Mouse (Mus musculus) layer of hippocampus, postnatal 36 days (tissue): ENCODE measurements at regions not wholly inside any gene's neighbourhood (a gene's known extent, or its start where the extent isn't known, plus 50 kb on each side); places are given as distances from the start of the nearest gene placed in this dataset.
A peak's percentile ranks its signal among the peaks of the same experiment; 100 is the strongest.

ENCODE experiments used
- DNase-seq, 2 experiments: peaks; one replicate each; pipeline ENCODE4 v3.0.0; 2022

DNA sequence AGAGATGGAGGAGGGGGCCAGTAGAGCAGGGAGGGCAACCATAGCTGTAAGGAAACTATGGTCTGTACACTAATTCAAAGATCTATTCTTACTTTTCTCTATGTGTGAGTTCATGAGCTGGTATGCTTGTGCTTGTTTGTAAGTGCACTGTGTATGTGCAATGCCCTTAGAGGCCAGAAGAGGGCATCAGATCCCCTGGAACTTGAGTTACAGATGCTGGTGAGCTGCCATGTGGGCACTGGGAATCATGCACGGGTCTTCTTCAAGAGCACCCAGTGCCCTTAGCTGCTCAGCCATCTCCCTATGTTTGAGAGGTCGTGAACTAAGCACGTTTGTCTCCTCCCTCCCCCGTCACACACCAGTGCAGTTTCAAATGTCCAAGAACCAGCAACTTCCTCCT lies 68.9 kb downstream of the Tbx3 start:
- DNase-seq: no peak

DNA sequence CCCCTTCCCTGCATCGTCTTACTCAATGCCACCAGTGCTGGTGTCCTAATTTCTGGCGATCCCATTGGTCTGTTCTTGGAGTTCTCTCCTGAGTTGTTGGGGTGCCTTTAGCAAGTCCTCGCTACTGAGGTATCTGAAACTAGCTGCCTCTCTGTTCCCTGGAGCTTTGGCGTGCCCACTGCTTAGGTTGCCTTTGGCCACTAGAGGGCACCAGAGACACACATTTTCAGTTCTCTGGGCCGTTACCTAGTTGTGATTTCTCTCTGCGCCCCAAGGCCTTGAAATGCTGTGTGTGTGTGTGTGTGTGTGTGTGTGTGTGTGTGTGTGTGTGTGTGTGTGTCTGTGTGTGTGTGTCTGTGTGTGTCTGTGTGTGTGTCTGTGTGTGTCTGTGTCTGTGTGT lies 70.6 kb downstream of the Tbx3 start:
- peak; percentile 24 to 41 for DNase-seq

- no peak for DNase-seq
These were observed 73.3 kb downstream of the Tbx3 start for GRCm38 (mm10) chr5:119743733-119744132.

GRCm38 (mm10) chr5:119747038-119747437 lies 76.6 kb downstream of the Tbx3 start:
- DNase-seq: no peak

- DNase-seq: no peak
These were observed 78.2 kb downstream of the Tbx3 start for GRCm38 (mm10) chr5:119748667-119749066.

- DNase-seq: no peak
These were observed 78.7 kb downstream of the Tbx3 start for GRCm38 (mm10) chr5:119749153-119749552.

GRCm38 (mm10) chr5:119755782-119756181 lies 76.7 kb upstream of the Tbx5 start:
- no peak for DNase-seq

DNA sequence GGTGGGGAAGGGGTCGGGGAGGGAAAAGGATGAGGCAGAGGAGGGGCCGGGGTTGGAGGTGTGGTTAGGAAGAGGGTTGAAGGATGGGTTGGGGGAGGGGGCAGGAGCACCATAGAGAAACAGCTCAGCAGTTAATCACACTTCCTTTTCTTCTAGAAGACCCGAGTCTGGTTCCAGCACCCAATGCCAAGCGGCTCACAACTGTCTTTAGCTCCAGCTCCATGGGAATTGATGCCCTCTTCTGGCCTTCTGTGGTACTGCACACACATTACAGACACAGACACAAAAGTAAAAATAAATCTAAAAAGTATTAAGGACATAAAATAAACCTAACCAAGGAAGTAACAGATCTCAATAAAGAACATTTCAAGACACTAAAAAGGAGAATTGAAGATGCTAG lies 73.6 kb upstream of the Tbx5 start:
- DNase-seq: no peak

DNA sequence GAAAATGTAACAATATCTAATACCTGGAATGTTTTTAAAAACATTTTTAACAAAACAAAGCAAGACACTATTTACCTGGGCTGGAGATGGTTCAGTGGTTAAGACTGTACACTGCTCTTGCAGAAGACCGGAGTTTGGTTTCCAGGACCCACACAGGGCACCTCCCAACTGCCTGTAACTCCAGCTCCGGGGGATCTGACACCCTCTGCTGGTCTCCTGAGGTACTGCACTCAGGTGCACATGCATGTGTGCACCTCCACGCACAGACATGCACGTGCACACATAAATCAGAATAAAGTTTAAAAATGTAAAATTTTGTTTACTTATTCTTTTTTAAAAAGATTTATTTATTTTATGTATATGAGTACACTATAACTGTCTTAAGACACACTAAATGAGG lies 70.4 kb upstream of the Tbx5 start:
- DNase-seq: no peak

- DNase-seq: no peak
These were observed 69.1 kb upstream of the Tbx5 start for GRCm38 (mm10) chr5:119763337-119763736.

GRCm38 (mm10) chr5:119766372-119766771 lies 66.1 kb upstream of the Tbx5 start:
- DNase-seq: no peak

DNA sequence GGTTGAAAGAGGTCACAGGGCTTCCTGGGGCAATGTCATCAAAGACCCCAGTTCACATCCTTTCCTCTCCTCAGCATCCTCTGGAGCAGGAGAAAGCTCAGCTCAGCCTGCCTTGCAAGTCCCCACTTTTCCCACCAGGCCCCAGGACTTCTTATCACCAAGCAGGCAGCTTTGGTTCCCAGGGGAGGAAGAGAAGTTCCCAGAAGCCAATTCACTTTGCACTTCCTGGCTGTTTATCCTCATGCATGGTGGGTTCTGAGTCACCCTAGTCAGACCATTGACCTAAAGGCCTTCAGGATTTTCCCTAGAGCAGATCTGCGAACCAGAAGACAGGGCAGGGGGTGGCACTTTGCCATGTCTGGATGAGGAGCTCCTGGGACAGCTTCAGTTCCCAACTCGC lies 61.5 kb upstream of the Tbx5 start:
- DNase-seq: no peak

DNA sequence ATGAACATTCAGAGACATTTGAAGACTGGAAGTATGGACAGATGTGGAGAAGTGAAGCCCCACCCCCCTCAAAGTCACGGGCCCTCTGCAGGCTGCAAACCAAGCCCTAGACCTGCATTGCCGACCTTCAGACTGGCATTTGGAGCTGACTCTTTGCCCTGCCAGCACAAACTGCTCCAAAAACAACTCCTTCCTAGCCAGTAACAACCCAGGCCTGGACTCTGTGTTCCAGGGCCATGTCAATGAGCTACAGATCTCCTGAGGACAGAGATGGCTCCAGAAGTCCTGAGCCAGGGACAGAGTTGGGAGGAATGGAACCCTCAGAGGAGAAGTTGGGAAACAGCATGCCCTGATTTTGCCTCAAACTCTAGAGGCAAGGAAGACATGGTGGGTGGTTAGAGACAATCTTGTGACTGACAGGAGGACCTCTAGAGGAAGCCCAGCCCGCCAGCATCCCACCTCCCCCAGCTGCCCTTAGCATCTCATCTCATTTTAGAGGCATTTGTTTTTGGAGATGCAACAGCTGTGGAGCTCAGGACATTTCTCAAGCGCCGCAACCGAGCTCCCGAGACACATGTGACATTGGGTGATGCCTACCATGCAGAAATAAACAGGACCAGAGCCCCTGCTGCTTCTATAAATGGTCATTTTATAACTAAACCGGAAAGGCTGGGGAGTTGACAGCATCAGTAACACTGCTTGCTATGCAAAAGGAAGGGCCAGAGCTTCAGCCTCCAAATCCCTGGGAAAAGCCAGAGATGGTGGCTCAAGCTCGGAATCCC lies 56.2 kb upstream of the Tbx5 start:
- no peak for DNase-seq

DNA sequence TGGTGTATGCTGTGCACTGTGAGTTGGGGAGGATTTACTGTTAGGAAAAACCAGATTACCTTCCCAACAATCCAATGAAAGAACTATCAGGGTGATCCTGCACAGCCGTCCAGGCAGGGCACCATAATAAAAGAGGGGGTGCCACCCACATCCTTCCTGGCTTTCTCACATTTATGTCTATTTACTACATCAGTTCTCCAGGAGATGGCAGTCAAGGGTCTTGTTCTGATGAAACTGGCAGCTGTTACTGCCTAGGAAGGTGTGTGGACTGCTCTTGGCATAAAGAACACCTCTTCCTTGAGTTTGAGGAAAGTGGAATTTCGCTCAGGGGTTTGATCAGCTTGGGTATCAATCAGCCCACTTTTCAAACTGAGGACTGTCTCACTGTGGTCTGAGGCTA lies 54.6 kb upstream of the Tbx5 start:
- DNase-seq: no peak

DNA sequence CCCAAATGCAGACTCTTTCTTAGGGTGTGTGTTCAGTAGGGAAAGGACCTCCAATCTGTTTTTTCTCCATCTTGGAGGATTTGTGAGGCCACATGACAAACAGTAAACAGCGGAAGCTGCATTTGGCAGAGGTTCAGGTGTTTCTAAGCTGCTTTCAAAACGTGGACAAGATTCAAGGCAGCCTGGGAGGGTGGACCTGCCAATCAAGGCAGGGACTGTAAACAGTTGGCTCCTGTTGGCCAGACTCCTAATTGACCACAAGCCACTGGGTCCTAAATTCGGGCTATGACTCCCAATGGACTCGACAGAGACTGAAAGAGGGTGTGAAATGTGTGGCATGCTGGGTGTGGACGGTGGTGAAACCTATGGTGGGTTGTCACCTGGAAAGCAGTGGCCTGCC lies 51.1 kb upstream of the Tbx5 start:
- DNase-seq: no peak
